10 mouse cellular contexts compared by ENCODE assay signal in the genomic region with DNA sequence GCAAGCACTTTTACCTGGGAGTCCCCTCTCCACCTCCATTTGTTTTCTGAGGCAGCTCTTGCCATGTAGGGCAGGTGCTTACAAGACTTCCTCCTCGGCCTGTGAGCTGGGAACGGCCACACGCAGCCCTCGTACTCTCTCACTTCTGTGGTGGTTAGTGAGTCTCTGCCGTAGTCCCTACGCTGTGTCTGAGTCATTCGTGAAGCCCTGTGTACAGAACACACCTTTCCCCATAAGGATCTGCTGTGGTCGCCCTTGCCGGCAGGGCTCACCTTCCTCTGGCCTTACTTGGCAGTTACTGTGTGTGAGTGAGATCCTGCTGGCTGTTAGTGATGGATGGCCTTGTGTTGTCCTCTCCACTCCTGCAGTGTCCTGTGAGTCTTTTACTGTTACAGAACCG. TPM values are rescaled to one million over a fixed set of nuclear protein-coding genes. Genes with fewer than 3 reads are reported as not detected.
DNase-seq lines count a peak whose midpoint lies in the region; TF ChIP-seq lines count a peak whose summit lies in the region.
"Had no signal": no experiment of that assay in that cellular context is flagged by ENCODE, and none has a peak within 500 bp of the region (broad histone marks: within the 10 kb centered on the region; RNA-seq: fewer than 3 reads in every experiment).

No protein-coding gene starts in this region.

- peaks cover 15% of the 10 kb centered on the region for H3K36me3 ChIP-seq in thymus, adult 2 months (ENCODE audit: control insufficient read depth, insufficient read depth, low read length)

- H3K27me3 ChIP-seq in thymus, adult 2 months (ENCODE audit: control insufficient read depth, insufficient read depth, low read length): no peaks in the 10 kb centered on the region
- H3K27me3 ChIP-seq: lung, embryonic 15.5 days had no signal

- TF ChIP-seq POLR2A in thymus, adult 2 months (IDR thresholded peaks at IDR 0.05; ENCODE audit: control insufficient read depth, extremely low read depth, insufficient read depth, low read length, poor library complexity): 0 out of 2 replicates have a peak, but pooled peaks have one; percentile 22

- 9% methylated on average over 10 of the region's 10 CpGs for whole genome bisulfite sequencing in thymus, adult 2 months

- intact Hi-C loops in left cerebral cortex, adult 2 months (cut with DNase I): no loop called here

- DNase-seq in adrenal gland, adult 2 months: peak; percentile 40
- no peak for DNase-seq in adrenal gland, adult 8-10 months
- no peak for DNase-seq in layer of hippocampus, adult 2 months (ENCODE audit: low spot score in 2 of 2)
- DNase-seq in layer of hippocampus, postnatal 14 days (ENCODE audit: low spot score in 2 of 2): no peak
- DNase-seq in induced T-regulatory cell, adult 2 months (ENCODE audit: low read depth): peak; percentile 83
- peak; percentile 57 for DNase-seq in thymus, adult 2 months
- no peak for DNase-seq in left cerebral cortex, adult 2 months (ENCODE audit: extremely low spot score in 1 of 2, low spot score in 2 of 2)
- DNase-seq in gastrocnemius, postnatal 10 days: no peak

- H3K4me1 ChIP-seq in thymus, adult 2 months (replicated peaks; ENCODE audit: control insufficient read depth, insufficient read depth, low read length): peaks cover 35% of the 10 kb centered on the region
- H3K4me1 ChIP-seq: lung, embryonic 15.5 days had no signal

- peak overlapping the region; percentile 49; the same call in 1 of the 2 replicates for H3K27ac ChIP-seq in layer of hippocampus, adult 2 months
- peak overlapping the region; percentile 96 for H3K27ac ChIP-seq in thymus, adult 2 months (ENCODE audit: control insufficient read depth, insufficient read depth, low read length)
- no peak overlapping the region; the same call in 1 of the 2 replicates for H3K27ac ChIP-seq in left cerebral cortex, adult 2 months
- H3K27ac ChIP-seq: lung, embryonic 15.5 days had no signal

- TF ChIP-seq CTCF in layer of hippocampus, adult 2 months (conservative IDR thresholded peaks at IDR 0.05): no peak
- TF ChIP-seq CTCF in thymus, adult 2 months (IDR thresholded peaks at IDR 0.05; ENCODE audit: borderline replicate concordance, control insufficient read depth, extremely low read depth, insufficient read depth, low read length, poor library complexity): no peak
- TF ChIP-seq CTCF in left cerebral cortex, adult 2 months (IDR thresholded peaks at IDR 0.05): no peak

- H3K4me3 ChIP-seq in layer of hippocampus, adult 2 months: no peak overlapping the region
- peak overlapping the region; percentile 13 for H3K4me3 ChIP-seq in thymus, adult 2 months (ENCODE audit: control insufficient read depth, insufficient read depth, low read length)
- H3K4me3 ChIP-seq in left cerebral cortex, adult 2 months: no peak overlapping the region
- H3K4me3 ChIP-seq: lung, embryonic 15.5 days had no signal

RNA-seq across cellular contexts. Expression of a gene that starts 23.2 kb away (rescaled TPM):
- total RNA-seq in adrenal gland, adult 2 months (2021): 10 to 100 TPM; 39.1 to 41.7 TPM
- polyA plus RNA-seq in adrenal gland, adult 2 months (2012; rRNA removed): 24.4 and 28.4 TPM in 2 replicates
- total RNA-seq in adrenal gland, adult 8-10 months (2022): 10 to 100 TPM; 39.1 to 55.4 (median 50.8) TPM
- 10 to 100 TPM; 69.5 to 71.8 TPM for total RNA-seq in layer of hippocampus, adult 2 months (2021)
- 10 to 100 TPM; 67.2 to 72.0 TPM for total RNA-seq in layer of hippocampus, postnatal 14 days (2021)
- polyA plus RNA-seq in thymus, adult 2 months (2012; rRNA removed): 37.8 and 40.4 TPM in 2 replicates
- total RNA-seq in left cerebral cortex, adult 2 months (2021): 10 to 100 TPM; 74.0 to 76.6 TPM
- total RNA-seq in gastrocnemius, postnatal 10 days (2021): 10 to 100 TPM; 16.4 to 19.1 TPM

RNA-seq across cellular contexts. Expression of a gene that starts 23.4 kb away (rescaled TPM):
- total RNA-seq in adrenal gland, adult 2 months (2021): 10 to 100 TPM; 79.3 to 93.8 TPM
- polyA plus RNA-seq in adrenal gland, adult 2 months (2012; rRNA removed): 21.3 and 22.2 TPM in 2 replicates
- 10 to 100 TPM; 76.6 to 93.8 (median 86.8) TPM for total RNA-seq in adrenal gland, adult 8-10 months (2022)
- 10 to 100 TPM; 88.2 to 93.0 TPM for total RNA-seq in layer of hippocampus, adult 2 months (2021)
- 10 to 100 TPM; 94.5 TPM for total RNA-seq in layer of hippocampus, postnatal 14 days (2021)
- polyA plus RNA-seq in thymus, adult 2 months (2012; rRNA removed): 18.0 and 20.8 TPM in 2 replicates
- total RNA-seq in left cerebral cortex, adult 2 months (2021): 10 to 100 TPM; 87.0 to 91.1 TPM
- 10 to 100 TPM; 50.7 to 51.3 TPM for total RNA-seq in gastrocnemius, postnatal 10 days (2021)

RNA-seq across cellular contexts. Expression of a gene that starts 24.4 kb away (rescaled TPM):
- total RNA-seq in adrenal gland, adult 2 months (2021): 100 to 1,000 TPM; 120 to 128 TPM
- 129 and 130 TPM in 2 replicates for polyA plus RNA-seq in adrenal gland, adult 2 months (2012; rRNA removed)
- total RNA-seq in adrenal gland, adult 8-10 months (2022): 100 to 1,000 TPM; 103 to 155 (median 127) TPM
- 100 to 1,000 TPM; 246 to 255 TPM for total RNA-seq in layer of hippocampus, adult 2 months (2021)
- 100 to 1,000 TPM; 208 to 212 TPM for total RNA-seq in layer of hippocampus, postnatal 14 days (2021)
- 176 and 211 TPM in 2 replicates for polyA plus RNA-seq in thymus, adult 2 months (2012; rRNA removed)
- total RNA-seq in left cerebral cortex, adult 2 months (2021): 100 to 1,000 TPM; 253 to 254 TPM
- total RNA-seq in gastrocnemius, postnatal 10 days (2021): 10 to 100 TPM; 47.0 to 62.8 TPM

RNA-seq across cellular contexts. Expression of a gene that starts 33.7 kb away (rescaled TPM):
- total RNA-seq in adrenal gland, adult 2 months (2021): not detected
- polyA plus RNA-seq in adrenal gland, adult 2 months (2012; rRNA removed): not detected in 2 replicates
- under 1 TPM in 2 of 4 experiments, not detected in 2; 0.24 to 0.40 TPM for total RNA-seq in adrenal gland, adult 8-10 months (2022)
- total RNA-seq in layer of hippocampus, adult 2 months (2021): under 1 TPM in 1 of 2 experiments, not detected in 1; 0.29 TPM
- under 1 TPM in 1 of 2 experiments, not detected in 1; 0.60 TPM for total RNA-seq in layer of hippocampus, postnatal 14 days (2021)
- polyA plus RNA-seq in thymus, adult 2 months (2012; rRNA removed): 0.53 and 0.65 TPM in 2 replicates
- not detected for total RNA-seq in left cerebral cortex, adult 2 months (2021)
- not detected for total RNA-seq in gastrocnemius, postnatal 10 days (2021)
- polyA plus RNA-seq: urinary bladder, adult 2 months had no signal

RNA-seq across cellular contexts. Expression of a gene that starts 57.8 kb away (rescaled TPM):
- 10 to 100 TPM; 48.3 to 59.3 TPM for total RNA-seq in adrenal gland, adult 2 months (2021)
- polyA plus RNA-seq in adrenal gland, adult 2 months (2012; rRNA removed): 44.2 and 53.1 TPM in 2 replicates
- 10 to 100 TPM; 53.7 to 90.5 (median 68.1) TPM for total RNA-seq in adrenal gland, adult 8-10 months (2022)
- 10 to 100 TPM; 50.6 to 51.6 TPM for total RNA-seq in layer of hippocampus, adult 2 months (2021)
- total RNA-seq in layer of hippocampus, postnatal 14 days (2021): 10 to 100 TPM; 83.6 to 86.7 TPM
- 71.0 and 87.0 TPM in 2 replicates for polyA plus RNA-seq in thymus, adult 2 months (2012; rRNA removed)
- 10 to 100 TPM; 60.8 to 63.9 TPM for total RNA-seq in left cerebral cortex, adult 2 months (2021)
- 10 to 100 TPM; 47.3 to 50.9 TPM for total RNA-seq in gastrocnemius, postnatal 10 days (2021)

Comparison
In these comparisons a context has a peak if more than half of its experiments do, and no peak if none do; other contexts are left out.
1. DNase-seq: peak in adrenal gland, adult 2 months (single experiment), induced T-regulatory cell, adult 2 months (single experiment) and thymus, adult 2 months (single experiment); none in adrenal gland, adult 8-10 months (single experiment), layer of hippocampus, adult 2 months (0 of 2), layer of hippocampus, postnatal 14 days (0 of 2), left cerebral cortex, adult 2 months (0 of 2) and gastrocnemius, postnatal 10 days (single experiment).